Mouse (Mus musculus) midbrain, postnatal 0 days (tissue): ENCODE measurements around the gene Gm20388. TPM values are rescaled to one million over a fixed set of nuclear protein-coding genes. Genes with fewer than 3 reads are reported as not detected.

ENCODE experiments used
- ATAC-seq: fragments of 200-750 bp; cut with Nextera tagmentation; 2 replicates; pipeline ENCODE4 v1.8.0; 2017; ENCODE audit warnings: moderate number of reproducible peaks, mild to moderate bottlenecking, moderate TSS enrichment, moderate library complexity; ENCODE audit not compliant: low FRiP score
- DNase-seq: peaks from one replicate; pipeline ENCODE4 v3.0.0-alpha.2; 2015; ENCODE audit warnings: low spot score
- H3K27ac ChIP-seq: fragments of 300-500 bp; sonication (generic); 2 replicates; pipeline ENCODE4 v1.5.1; 2014; ENCODE audit warnings: low read depth, mild to moderate bottlenecking, low read length, mixed read lengths
- H3K27me3 ChIP-seq: fragments of 300-500 bp; sonication (generic); 2 replicates; pipeline ENCODE4 v1.6.1; 2014; ENCODE audit warnings: low read length, control low read depth, mixed read lengths; ENCODE audit not compliant: insufficient read depth
- H3K36me3 ChIP-seq: fragments of 300-500 bp; sonication (generic); 2 replicates; pipeline ENCODE4 v1.6.1; 2014; ENCODE audit warnings: low read length, control low read depth, mixed read lengths; ENCODE audit not compliant: insufficient read depth
- H3K4me1 ChIP-seq: fragments of 300-500 bp; sonication (generic); 2 replicates; pipeline ENCODE4 v1.6.1; 2014; ENCODE audit warnings: mild to moderate bottlenecking, control low read depth, antibody characterized with exemption, low read length, mixed read lengths; ENCODE audit not compliant: insufficient read depth
- H3K4me2 ChIP-seq: fragments of 300-500 bp; sonication (generic); 2 replicates; pipeline ENCODE4 v1.6.1; 2014; ENCODE audit warnings: low read depth, mild to moderate bottlenecking, low read length, mixed read lengths; ENCODE audit not compliant: poor library complexity, severe bottlenecking
- H3K4me3 ChIP-seq: fragments of 300-500 bp; sonication (generic); 2 replicates; pipeline ENCODE4 v1.5.1; 2014; ENCODE audit warnings: low read depth, mild to moderate bottlenecking, low read length, moderate library complexity
- H3K9ac ChIP-seq: fragments of 300-500 bp; sonication (generic); replicated peaks from 2 replicates; pipeline ENCODE4 v1.6.1; 2014; ENCODE audit warnings: mild to moderate bottlenecking, low read length, moderate library complexity, mixed read lengths; ENCODE audit not compliant: poor library complexity, severe bottlenecking
- H3K9me3 ChIP-seq: fragments of 300-500 bp; sonication (generic); 2 replicates; pipeline ENCODE4 v1.6.1; 2016; ENCODE audit warnings: low read length, control low read depth
- CTCF ChIP-seq: IDR thresholded peaks from 2 replicates; pipeline ENCODE4 v1.5.1; 2016; ENCODE audit warnings: antibody characterized with exemption, mild to moderate bottlenecking
- WGBS: fragments of 180-500 bp; shearing (Covaris S2); extraction: QIAGEN DNeasy Blood & Tissue Kit; methylation state at CpG from one replicate; pipeline ENCODE4 v1.1.7; 2014; 5-methylcytosine and 5-hydroxymethylcytosine counted together
- polyA plus RNA-seq: library from polyadenylated mRNA; unstranded; fragments of >200 nt; fragmentation: Nextera tagmentation; extraction: Ambion mirVana; gene quantifications from 2 replicates; pipeline ENCODE4 v1.2.1, GENCODE M21; 2015
- total RNA-seq: library from RNA; depleted of rRNA; stranded (reverse); fragments of >200 nt; gene quantifications from 2 replicates; pipeline ENCODE4 v1.2.3, GENCODE M21; 2014

Gm20388 gene
- total and polyA plus RNA-seq, 2 experiments from 2014 or later, result 74.2 TPM; not detected in 1

GRCm38 (mm10) chr8:124270904-124271303, 4360.3 kb downstream of the Gm20388 start:
- Histone ChIP-seq H3K27me3 (no peaks in the 10 kb centered on the region), H3K4me1 (peaks cover 4% of the 10 kb centered on the region; the same call in 1 of the 2 replicates), H3K4me2 (no peak overlapping the region), H3K36me3 (no peaks in the 10 kb centered on the region; the same call in 1 of the 2 replicates), H3K9me3 (no peaks in the 10 kb centered on the region), H3K27ac (no peak overlapping the region), H3K4me3 (no peak overlapping the region), H3K9ac (no peak overlapping the region)
- no peak for DNase-seq
- TF ChIP-seq CTCF, result no peak
- 87% methylated on average over 11 of the region's 11 CpGs for WGBS
- ATAC-seq, result no peak

GRCm38 (mm10) chr8:124271518-124271917, 4360.9 kb downstream of the Gm20388 start:
- Histone ChIP-seq H3K9me3 (no peaks in the 10 kb centered on the region), H3K27ac (no peak overlapping the region), H3K4me2 (no peak overlapping the region), H3K4me3 (no peak overlapping the region), H3K4me1 (peaks cover 4% of the 10 kb centered on the region; the same call in 1 of the 2 replicates), H3K9ac (no peak overlapping the region), H3K27me3 (no peaks in the 10 kb centered on the region), H3K36me3 (no peaks in the 10 kb centered on the region; the same call in 1 of the 2 replicates)
- TF ChIP-seq CTCF, result no peak
- 92% methylated on average over 12 of the region's 12 CpGs for whole genome bisulfite sequencing
- ATAC-seq (no peak), DNase-seq (no peak)

DNA sequence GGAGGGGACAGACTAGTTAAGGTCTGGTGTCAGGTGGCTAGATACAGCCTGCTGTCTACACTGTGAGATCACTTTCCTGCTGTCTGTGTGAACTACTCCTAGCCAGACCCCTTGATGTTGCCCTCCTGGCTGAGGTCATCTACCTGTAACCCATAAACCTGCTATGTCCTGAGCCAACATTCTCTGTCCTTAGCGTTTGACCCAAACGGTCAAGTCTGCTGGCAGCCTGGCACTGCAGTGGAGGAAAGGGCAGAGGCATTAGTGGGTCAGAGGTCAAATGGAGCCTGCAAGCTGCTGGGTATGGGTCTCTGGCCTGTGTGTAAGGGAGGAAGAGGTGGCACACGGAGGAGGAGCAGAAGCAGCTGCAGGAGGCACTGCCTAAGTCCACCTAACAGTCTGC, 4362.2 kb downstream of the Gm20388 start:
- H3K36me3 ChIP-seq, result no peaks in the 10 kb centered on the region; the same call in 1 of the 2 replicates
- no peaks in the 10 kb centered on the region for H3K9me3 ChIP-seq
- DNase-seq (no peak), ATAC-seq (no peak)
- H3K4me3 ChIP-seq, result no peak overlapping the region
- TF ChIP-seq CTCF, result no peak
- H3K4me1 ChIP-seq, result peaks cover 4% of the 10 kb centered on the region; the same call in 1 of the 2 replicates
- H3K27me3 ChIP-seq, result no peaks in the 10 kb centered on the region
- no peak overlapping the region for H3K27ac ChIP-seq
- no peak overlapping the region for H3K4me2 ChIP-seq
- WGBS, result 61% methylated on average over 3 of the region's 3 CpGs
- H3K9ac ChIP-seq, result no peak overlapping the region

- no peak overlapping the region for H3K27ac ChIP-seq
- H3K9me3 ChIP-seq, result no peaks in the 10 kb centered on the region
- WGBS, result 64% methylated on average over 8 of the region's 8 CpGs
- TF ChIP-seq CTCF, result no peak
- H3K4me1 ChIP-seq, result peaks cover 4% of the 10 kb centered on the region
- no peak overlapping the region for H3K4me2 ChIP-seq
- H3K36me3 ChIP-seq, result no peaks in the 10 kb centered on the region; the same call in 1 of the 2 replicates
- no peak overlapping the region for H3K4me3 ChIP-seq
- ATAC-seq (no peak), DNase-seq (no peak)
- H3K9ac ChIP-seq, result no peak overlapping the region
- H3K27me3 ChIP-seq, result no peaks in the 10 kb centered on the region
These were observed 4363.1 kb downstream of the Gm20388 start for GRCm38 (mm10) chr8:124273606-124274218.

GRCm38 (mm10) chr8:124274441-124275120, 4363.9 kb downstream of the Gm20388 start:
- DNase-seq, result no peak
- H3K4me3 ChIP-seq, result no peak overlapping the region
- 54% methylated on average over 10 of the region's 10 CpGs for WGBS
- no peaks in the 10 kb centered on the region for H3K9me3 ChIP-seq
- no peaks in the 10 kb centered on the region; the same call in 1 of the 2 replicates for H3K36me3 ChIP-seq
- TF ChIP-seq CTCF, result no peak
- H3K4me1 ChIP-seq, result peaks cover 4% of the 10 kb centered on the region
- H3K27me3 ChIP-seq, result no peaks in the 10 kb centered on the region
- no peak overlapping the region for H3K4me2 ChIP-seq
- ATAC-seq, result no peak
- H3K9ac ChIP-seq, result no peak overlapping the region; the same call in 1 of the 2 replicates
- H3K27ac ChIP-seq, result no peak overlapping the region

DNA sequence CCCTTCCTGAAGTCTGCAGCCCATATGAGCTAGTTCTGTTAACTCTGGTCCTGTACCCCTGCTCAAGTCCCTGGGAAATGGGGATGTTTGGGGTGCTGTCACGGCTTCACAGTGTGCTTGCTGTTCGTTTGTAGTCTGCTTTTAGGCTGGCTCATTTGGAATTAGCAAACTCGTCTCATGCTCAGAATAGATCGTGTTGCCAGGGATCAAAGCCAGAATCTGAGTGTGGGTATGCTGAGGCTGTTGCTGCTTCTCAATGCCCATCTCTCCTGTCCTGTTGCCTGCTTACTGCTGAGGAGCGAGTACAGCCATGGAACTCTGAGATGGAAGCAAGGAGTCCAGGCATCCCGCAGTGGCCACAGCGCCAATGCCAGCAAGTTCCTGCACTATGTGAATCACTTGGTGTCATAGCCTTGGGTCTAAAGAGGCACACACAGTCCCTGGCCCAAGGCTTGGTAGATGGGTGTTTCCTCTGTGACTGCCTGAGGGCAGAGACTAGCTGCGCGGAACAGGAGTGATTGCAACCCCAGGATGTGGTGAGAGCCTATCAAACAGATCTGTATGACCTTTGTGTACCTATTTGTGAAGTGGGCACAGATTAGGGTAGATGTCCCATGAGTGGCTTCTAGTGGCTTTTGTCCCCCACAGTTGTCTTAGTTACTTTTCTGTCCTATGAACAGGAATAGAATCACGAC, 4364.9 kb downstream of the Gm20388 start:
- Histone ChIP-seq H3K4me2 (no peak overlapping the region), H3K9ac (no peak overlapping the region), H3K27ac (no peak overlapping the region), H3K27me3 (no peaks in the 10 kb centered on the region), H3K4me1 (peaks cover 4% of the 10 kb centered on the region), H3K4me3 (no peak overlapping the region), H3K9me3 (no peaks in the 10 kb centered on the region), H3K36me3 (no peaks in the 10 kb centered on the region; the same call in 1 of the 2 replicates)
- 82% methylated on average over 10 of the region's 10 CpGs for WGBS
- TF ChIP-seq CTCF, result no peak
- ATAC-seq (no peak), DNase-seq (no peak)
